Mouse (Mus musculus): Measurements from ENCODE around the gene Sorcs3. TPM values are rescaled to one million over a fixed set of nuclear protein-coding genes. Genes with fewer than 3 reads are reported as not detected.

Gene Sorcs3
- polyA plus RNA-seq, 1 experiment: 0.66 TPM

DNA sequence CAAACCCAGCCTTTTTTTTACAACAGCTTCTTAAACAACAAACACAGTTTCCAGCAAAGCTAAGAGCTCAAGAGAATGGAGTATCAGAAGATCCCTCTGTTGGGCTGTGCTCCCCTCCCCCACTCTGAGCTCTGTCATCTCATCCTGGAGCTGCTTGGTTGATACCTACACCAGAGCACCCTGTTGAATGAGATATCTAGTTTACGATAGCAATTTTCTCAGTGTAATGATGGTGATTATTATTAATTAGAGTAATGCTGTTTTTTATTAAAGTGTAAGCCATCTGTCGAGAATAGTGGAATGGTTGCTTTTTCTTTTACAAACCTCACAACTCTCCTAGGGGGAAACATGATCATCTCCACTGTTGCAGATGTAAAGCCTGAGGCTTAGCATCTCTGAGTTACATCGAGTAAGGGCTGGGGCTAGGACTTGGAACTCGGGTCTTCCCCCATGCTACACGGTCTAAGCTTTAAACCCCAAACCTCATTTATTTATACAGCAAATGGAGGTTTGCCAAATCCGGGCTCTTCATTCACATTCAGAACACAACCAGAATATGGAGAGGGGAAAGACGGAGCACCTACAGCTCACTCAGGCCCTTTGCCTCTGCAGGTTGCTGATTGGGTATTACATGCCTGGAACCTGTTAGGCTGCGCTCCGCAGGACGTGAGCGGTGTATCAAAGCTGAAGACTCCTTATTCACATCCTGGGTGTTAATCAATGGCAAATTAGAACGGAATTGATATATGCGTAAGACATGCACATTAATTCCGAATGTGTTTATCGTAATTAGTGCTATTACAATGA lies 103.9 kb downstream of the Sorcs3 start:
- TF ChIP-seq POLR2A (IDR thresholded peaks at IDR 0.05; ENCODE audit: low read depth, low read length) (no peak), CTCF (conservative IDR thresholded peaks at IDR 0.05; ENCODE audit: insufficient read depth, insufficient read length, low read depth, low read length) (no peak)
- 76% methylated on average over 15 of the region's 15 CpGs for WGBS

DNA sequence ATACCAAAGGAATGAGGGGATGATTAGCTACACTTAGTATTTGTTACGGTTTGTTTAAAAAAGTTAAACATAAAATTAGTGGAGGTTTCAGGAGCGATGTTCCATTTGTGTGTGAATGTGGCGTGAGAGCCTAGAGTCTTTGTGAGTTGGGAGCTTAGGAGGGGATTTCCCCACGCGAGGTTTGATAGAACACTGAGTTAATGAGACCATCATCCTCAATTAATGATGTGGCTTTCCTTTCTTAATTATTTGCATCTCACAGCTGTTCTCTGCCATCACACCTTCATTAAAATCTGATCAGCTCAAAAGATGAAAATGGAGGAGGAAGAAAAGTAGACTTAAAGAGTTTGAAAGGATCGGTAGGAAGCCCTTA lies 104.5 kb downstream of the Sorcs3 start:
- no peak overlapping the region for H3K27ac ChIP-seq (ENCODE audit: insufficient read depth, low read depth, low read length)
- WGBS: 82% methylated on average over 6 of the region's 6 CpGs
- no peaks in the 10 kb centered on the region for H3K27me3 ChIP-seq (replicated peaks; ENCODE audit: control insufficient read depth, insufficient read depth, low read length)
- no peaks in the 10 kb centered on the region for H3K36me3 ChIP-seq (ENCODE audit: control insufficient read depth, insufficient read depth, low read length)
- no peak for DNase-seq
- no peak overlapping the region for H3K4me3 ChIP-seq (ENCODE audit: insufficient read depth, low read depth, low read length)
- H3K4me1 ChIP-seq (ENCODE audit: control insufficient read depth, insufficient read depth, low read length): no peaks in the 10 kb centered on the region
- TF ChIP-seq CTCF (conservative IDR thresholded peaks at IDR 0.05; ENCODE audit: insufficient read depth, insufficient read length, low read depth, low read length): no peak
- TF ChIP-seq POLR2A (IDR thresholded peaks at IDR 0.05; ENCODE audit: low read depth, low read length): no peak

More for the DNA sequence above, 103.9 kb downstream of the Sorcs3 start:
- no peaks in the 10 kb centered on the region for H3K36me3 ChIP-seq (ENCODE audit: control insufficient read depth, insufficient read depth, low read length)
- no peaks in the 10 kb centered on the region for H3K27me3 ChIP-seq (replicated peaks; ENCODE audit: control insufficient read depth, insufficient read depth, low read length)
- no peak for DNase-seq
- no peak overlapping the region for H3K27ac ChIP-seq (ENCODE audit: insufficient read depth, low read depth, low read length)
- no peaks in the 10 kb centered on the region for H3K4me1 ChIP-seq (ENCODE audit: control insufficient read depth, insufficient read depth, low read length)
- H3K4me3 ChIP-seq (ENCODE audit: insufficient read depth, low read depth, low read length): no peak overlapping the region

DNA sequence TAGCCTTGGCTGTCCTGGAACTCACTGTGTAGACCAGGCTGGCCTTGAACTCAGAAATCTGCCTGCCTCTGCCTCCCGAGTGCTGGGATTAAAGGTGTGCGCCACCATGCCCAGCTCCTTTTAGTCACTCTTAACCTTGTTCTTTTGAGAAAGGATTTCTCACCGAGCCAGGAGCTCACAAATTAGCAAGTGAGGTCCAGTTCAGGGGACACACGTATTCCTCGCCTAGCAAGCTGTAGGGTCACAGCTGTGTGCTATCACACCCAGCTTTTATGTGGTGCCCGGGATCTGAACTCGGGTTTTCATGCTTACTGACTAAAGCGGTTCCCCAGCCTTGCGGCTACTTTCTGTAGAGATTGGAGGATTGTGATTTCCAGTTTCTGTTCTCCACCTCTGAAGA lies 108.0 kb downstream of the Sorcs3 start:
- Histone ChIP-seq H3K36me3 (ENCODE audit: control insufficient read depth, insufficient read depth, low read length) (no peaks in the 10 kb centered on the region), H3K4me3 (ENCODE audit: insufficient read depth, low read depth, low read length) (no peak overlapping the region), H3K4me1 (ENCODE audit: control insufficient read depth, insufficient read depth, low read length) (no peaks in the 10 kb centered on the region), H3K27me3 (replicated peaks; ENCODE audit: control insufficient read depth, insufficient read depth, low read length) (no peaks in the 10 kb centered on the region), H3K27ac (ENCODE audit: insufficient read depth, low read depth, low read length) (no peak overlapping the region)
- WGBS: 89% methylated on average over 9 of the region's 9 CpGs
- TF ChIP-seq CTCF (conservative IDR thresholded peaks at IDR 0.05; ENCODE audit: insufficient read depth, insufficient read length, low read depth, low read length): no peak
- no peak for TF ChIP-seq POLR2A (IDR thresholded peaks at IDR 0.05; ENCODE audit: low read depth, low read length)
- DNase-seq: no peak

DNA sequence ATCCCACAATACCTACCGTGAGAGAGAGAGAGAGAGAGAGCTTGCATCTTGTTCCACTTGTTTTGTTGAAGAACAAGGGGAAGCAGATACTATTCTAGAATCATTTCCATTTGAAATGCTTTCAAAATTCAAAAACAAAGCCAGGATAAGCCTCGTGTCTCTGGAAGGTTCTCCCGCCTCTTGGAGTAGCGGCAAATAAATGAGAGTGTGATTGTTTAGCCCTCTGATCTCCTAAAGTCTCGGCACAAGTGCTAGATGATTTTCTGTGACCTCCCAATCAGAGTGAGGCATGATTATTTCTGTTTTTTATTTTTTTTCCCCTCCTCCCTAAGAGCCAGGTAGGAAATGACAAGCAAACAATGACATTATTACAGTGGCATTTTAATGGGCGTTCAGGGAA lies 121.3 kb downstream of the Sorcs3 start:
- DNase-seq: no peak
- Histone ChIP-seq H3K27ac (ENCODE audit: insufficient read depth, low read depth, low read length) (no peak overlapping the region), H3K36me3 (ENCODE audit: control insufficient read depth, insufficient read depth, low read length) (no peaks in the 10 kb centered on the region), H3K4me3 (ENCODE audit: insufficient read depth, low read depth, low read length) (no peak overlapping the region), H3K4me1 (ENCODE audit: control insufficient read depth, insufficient read depth, low read length) (no peaks in the 10 kb centered on the region), H3K27me3 (replicated peaks; ENCODE audit: control insufficient read depth, insufficient read depth, low read length) (no peaks in the 10 kb centered on the region)
- TF ChIP-seq POLR2A (IDR thresholded peaks at IDR 0.05; ENCODE audit: low read depth, low read length): no peak
- no peak for TF ChIP-seq CTCF (conservative IDR thresholded peaks at IDR 0.05; ENCODE audit: insufficient read depth, insufficient read length, low read depth, low read length)
- WGBS: 57% methylated on average over 6 of the region's 6 CpGs

DNA sequence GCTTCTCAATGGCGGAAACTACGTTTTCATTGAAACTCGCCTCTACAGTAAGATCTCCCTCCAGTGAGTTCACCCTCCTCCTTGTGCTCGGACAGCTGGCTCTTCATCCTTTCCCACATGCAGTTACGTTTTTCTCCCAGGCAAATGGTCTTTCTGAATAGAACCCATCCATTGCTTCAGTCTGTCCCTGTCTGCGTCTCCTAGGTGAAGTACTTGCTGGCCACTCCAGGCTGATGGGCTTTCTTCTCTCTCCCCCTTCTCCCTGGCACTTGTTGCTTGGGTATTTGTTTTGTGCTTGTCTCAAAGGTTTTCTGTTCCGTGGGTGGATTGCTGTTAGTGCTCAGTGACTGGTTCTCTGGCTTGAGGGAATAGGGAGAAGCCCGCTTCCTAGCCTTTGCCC lies 122.3 kb downstream of the Sorcs3 start:
- WGBS: 76% methylated on average over 8 of the region's 8 CpGs
- Histone ChIP-seq H3K27me3 (replicated peaks; ENCODE audit: control insufficient read depth, insufficient read depth, low read length) (no peaks in the 10 kb centered on the region), H3K27ac (ENCODE audit: insufficient read depth, low read depth, low read length) (no peak overlapping the region), H3K4me3 (ENCODE audit: insufficient read depth, low read depth, low read length) (no peak overlapping the region), H3K36me3 (ENCODE audit: control insufficient read depth, insufficient read depth, low read length) (no peaks in the 10 kb centered on the region), H3K4me1 (ENCODE audit: control insufficient read depth, insufficient read depth, low read length) (no peaks in the 10 kb centered on the region)
- DNase-seq: no peak
- TF ChIP-seq CTCF (conservative IDR thresholded peaks at IDR 0.05; ENCODE audit: insufficient read depth, insufficient read length, low read depth, low read length) (no peak), POLR2A (IDR thresholded peaks at IDR 0.05; ENCODE audit: low read depth, low read length) (no peak)

DNA sequence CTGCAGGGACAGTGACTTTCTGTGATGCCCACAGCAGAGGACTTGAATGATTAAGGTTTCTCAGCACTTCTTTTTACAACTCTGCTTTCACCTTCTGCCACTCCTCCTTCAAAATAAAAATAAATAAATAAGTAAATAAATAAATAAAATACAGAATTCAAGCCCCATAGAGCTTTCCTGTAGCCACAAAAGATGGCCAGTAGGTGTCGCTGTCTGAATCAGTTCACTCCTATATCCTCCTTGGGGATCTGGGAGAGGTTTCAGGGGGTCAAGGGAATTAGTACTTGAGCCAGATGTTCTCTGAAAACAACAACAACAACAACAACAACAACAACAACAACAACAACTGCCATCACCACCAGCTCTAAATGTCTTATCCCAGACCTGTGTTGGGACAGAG lies 125.8 kb downstream of the Sorcs3 start:
- Histone ChIP-seq H3K36me3 (ENCODE audit: control insufficient read depth, insufficient read depth, low read length) (no peaks in the 10 kb centered on the region), H3K27me3 (replicated peaks; ENCODE audit: control insufficient read depth, insufficient read depth, low read length) (no peaks in the 10 kb centered on the region), H3K4me3 (ENCODE audit: insufficient read depth, low read depth, low read length) (no peak overlapping the region), H3K27ac (ENCODE audit: insufficient read depth, low read depth, low read length) (no peak overlapping the region), H3K4me1 (ENCODE audit: control insufficient read depth, insufficient read depth, low read length) (no peaks in the 10 kb centered on the region)
- DNase-seq: peak; percentile 6
- 26% methylated on average over 1 of the region's 1 CpGs for WGBS
- TF ChIP-seq POLR2A (IDR thresholded peaks at IDR 0.05; ENCODE audit: low read depth, low read length) (no peak), CTCF (conservative IDR thresholded peaks at IDR 0.05; ENCODE audit: insufficient read depth, insufficient read length, low read depth, low read length) (peak; percentile 18; the same call in 1 of the 2 replicates)

DNA sequence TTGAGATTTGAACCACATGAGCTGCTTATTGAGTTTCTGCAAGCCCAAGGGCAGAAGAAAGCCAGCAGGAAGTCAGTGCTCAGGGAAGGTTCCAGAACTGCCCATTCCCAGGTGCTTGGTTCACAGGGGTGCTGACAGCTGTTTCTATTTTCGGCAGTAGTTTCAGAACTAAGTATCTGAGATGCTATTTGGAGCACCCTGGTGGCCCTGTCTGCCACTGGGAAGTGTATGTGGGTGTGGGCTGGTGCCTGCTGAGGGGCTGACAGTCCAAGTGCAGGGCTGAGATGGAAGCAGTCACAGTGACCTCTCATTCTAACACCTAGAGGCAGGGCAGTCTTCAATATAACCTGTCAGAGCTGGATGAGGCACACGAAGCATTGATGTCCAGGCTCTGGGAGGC lies 127.3 kb downstream of the Sorcs3 start:
- Histone ChIP-seq H3K27ac (ENCODE audit: insufficient read depth, low read depth, low read length) (no peak overlapping the region), H3K36me3 (ENCODE audit: control insufficient read depth, insufficient read depth, low read length) (no peaks in the 10 kb centered on the region), H3K27me3 (replicated peaks; ENCODE audit: control insufficient read depth, insufficient read depth, low read length) (no peaks in the 10 kb centered on the region), H3K4me1 (ENCODE audit: control insufficient read depth, insufficient read depth, low read length) (no peaks in the 10 kb centered on the region), H3K4me3 (ENCODE audit: insufficient read depth, low read depth, low read length) (no peak overlapping the region)
- no peak for DNase-seq
- WGBS: 56% methylated on average over 2 of the region's 2 CpGs
- TF ChIP-seq CTCF (conservative IDR thresholded peaks at IDR 0.05; ENCODE audit: insufficient read depth, insufficient read length, low read depth, low read length) (no peak), POLR2A (IDR thresholded peaks at IDR 0.05; ENCODE audit: low read depth, low read length) (no peak)
